Mouse (Mus musculus): ENCODE results near the gene Gm17660. TPM values are rescaled to one million over a fixed set of nuclear protein-coding genes. Genes with fewer than 3 reads are reported as not detected.
"Not testable (repeated sequence)": the region's sequence is repeated elsewhere in the genome, so short reads cannot be mapped to it uniquely, and the experiment has no call there.

Gm17660 gene
- total RNA-seq, 2 experiments from 2014 or later: not detected

DNA sequence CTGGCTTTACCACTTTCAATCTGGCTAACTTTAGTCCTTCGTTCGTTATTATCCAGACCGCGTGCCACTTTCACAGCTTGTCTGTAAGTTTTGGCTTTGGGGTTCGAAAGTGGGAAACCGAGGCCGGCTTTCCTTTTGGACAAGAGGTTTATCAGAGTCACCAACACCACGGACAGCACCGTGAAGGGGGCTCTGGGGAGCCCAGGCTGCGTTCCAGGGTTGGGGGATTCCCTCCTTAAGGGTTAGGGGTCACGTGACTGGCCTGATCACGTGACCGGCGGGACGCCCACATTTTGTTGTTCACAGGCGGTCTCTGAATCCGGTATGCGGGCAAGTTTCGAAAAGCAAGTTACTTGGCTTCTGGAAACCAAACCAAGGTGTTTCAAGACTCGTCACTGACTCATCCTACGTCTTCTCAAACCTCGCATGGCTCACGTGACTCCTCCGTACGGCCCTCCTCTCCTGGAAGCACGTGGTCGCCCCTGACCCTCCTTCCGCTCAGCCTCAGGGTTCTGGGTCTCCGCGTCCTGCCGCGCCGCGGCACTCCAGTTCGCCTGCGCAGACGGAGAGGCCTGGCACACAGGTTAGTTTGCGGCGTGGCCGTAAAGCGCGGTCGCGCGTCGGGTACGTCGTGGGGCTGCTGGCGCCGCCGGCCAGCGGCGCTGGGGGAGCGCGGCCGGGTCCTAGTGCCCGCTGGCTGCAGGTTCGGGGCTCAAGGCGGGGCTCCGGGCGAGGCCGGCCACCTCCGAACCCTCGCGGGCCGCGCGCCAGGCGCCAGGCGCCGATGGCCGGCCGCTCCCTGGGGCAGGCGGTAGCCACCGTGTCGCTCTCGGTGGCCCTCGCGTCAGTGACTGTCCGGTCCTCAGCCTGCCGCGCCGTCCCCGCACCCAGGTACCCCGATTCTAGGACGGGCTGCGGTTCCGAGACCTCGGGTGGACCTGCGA is 30.9 kb downstream of the Gm17660 start, which contains the start of gene Nudt9:
Nudt9 (plus strand) TSS at position 51 of the 944 bp plus-strand sequence.
- DNase-seq (ENCODE audit: low spot score in 2 of 2): peak; percentile 92 to 96

DNA sequence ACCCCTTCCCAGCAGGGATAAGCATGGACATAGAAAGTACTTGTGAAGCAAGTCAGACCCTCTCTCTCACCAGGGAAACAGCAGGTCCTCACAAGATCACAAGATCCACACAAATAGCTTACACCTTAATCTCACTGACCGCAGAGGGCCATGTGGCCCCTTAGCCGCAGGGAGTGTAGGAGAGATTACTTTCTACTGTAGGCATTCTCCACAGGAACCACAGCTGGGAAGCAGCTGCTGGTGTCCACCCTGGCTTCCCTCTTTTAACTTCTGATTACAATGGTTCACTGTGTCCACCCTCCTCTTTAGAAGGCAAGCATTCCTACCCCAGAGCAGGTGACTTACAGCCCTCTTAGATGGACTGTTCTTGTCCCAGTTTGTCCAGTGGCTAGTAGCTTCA is 33.7 kb downstream of the Gm17660 start:
- no peak for DNase-seq (ENCODE audit: low spot score in 2 of 2)

DNA sequence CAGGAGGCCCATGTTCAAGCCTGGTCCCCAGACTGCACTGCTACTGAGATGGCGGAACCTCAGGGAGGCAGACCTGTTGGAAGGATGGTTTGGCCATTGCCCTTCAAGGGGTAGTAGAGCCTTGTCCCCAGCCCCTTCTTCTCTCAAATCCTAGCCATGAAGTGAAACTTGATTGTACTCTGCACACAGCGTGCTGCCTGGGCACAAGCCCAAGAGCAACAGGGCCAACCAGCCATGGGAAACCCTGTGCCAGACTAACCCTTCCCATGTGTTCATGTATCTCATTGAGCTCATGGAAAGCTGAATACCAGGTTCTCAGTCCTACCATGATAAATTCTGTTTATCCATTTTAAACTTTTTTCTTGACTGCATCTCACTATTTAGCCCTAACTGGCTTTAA is 34.5 kb downstream of the Gm17660 start:
- no peak for DNase-seq (ENCODE audit: low spot score in 2 of 2)

DNA sequence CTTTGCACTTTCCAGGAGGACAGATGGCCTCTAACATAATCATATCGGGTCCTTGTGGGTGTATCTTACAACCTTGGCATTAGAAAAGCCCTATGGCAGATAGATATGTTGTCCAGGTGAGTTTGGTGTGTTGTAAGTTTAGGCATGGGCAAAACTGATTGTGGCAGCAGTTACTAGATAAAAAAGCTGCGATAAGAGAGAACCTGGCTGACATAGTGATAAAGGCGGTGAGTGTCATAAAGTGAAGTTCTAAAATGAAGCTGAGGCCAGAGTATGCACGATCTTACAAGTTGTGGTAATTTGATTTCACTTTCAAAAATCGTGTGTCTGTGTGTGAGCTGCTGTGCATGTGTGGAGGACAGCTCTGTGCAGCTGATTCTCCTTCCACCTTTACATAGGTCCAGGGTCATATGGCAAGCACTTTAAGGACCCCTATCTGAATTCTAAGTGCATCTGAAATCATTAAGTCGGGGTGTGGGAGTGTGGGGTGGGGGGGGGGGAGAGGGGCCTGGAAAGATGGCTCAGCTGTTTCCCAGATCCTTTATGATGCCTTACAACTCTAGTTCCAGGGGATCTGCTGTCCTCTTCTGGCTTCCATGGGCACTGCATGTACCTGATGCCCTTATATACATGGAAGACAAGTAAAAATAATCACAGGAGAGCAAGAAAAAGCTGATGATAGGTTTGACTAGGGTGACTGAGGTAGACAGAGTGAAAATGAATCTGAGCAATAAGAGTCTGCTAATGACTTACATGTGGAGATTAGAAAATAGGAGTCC is 38.1 kb downstream of the Gm17660 start:
- no peak for DNase-seq (ENCODE audit: low spot score in 2 of 2)

DNA sequence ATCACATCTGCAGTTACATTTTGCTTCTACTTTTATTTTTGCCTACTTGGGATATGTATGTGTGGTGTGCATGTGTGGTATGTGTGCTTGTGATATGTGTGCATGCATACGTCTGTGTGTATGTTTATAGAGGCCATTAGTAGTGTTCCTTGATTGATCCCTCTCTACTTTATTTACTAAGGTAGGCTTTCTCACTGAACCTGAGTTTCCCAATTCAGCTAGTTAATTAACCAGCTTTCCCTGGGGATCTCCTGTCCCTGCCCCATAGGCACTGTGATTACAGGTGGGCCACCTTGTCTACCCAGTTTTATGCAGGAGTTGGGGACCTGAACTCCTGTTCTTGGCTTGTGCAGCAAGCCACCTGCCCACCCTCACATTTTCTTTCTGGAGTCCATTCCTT is 40.7 kb downstream of the Gm17660 start:
- DNase-seq (ENCODE audit: low spot score in 2 of 2): no peak

DNA sequence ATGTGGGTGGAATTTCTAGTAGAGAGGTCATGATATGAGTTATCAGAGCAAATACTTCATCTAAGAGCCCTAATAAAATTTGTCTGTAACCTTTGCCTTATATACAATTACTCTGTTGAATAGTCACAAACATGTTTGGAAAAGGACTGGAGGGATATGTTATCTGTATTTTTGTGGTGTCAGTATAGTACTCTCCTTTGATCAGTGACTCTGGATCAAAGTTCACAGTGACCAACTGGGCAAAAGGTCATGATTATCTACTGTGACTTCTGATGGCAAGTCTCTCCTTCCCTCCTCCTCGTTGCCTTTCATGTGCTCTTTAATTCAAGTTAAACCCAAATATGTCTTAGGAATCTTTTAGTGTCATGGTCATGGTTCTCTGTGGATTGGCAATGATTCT is 41.6 kb downstream of the Gm17660 start:
- DNase-seq (ENCODE audit: low spot score in 2 of 2): no peak

DNA sequence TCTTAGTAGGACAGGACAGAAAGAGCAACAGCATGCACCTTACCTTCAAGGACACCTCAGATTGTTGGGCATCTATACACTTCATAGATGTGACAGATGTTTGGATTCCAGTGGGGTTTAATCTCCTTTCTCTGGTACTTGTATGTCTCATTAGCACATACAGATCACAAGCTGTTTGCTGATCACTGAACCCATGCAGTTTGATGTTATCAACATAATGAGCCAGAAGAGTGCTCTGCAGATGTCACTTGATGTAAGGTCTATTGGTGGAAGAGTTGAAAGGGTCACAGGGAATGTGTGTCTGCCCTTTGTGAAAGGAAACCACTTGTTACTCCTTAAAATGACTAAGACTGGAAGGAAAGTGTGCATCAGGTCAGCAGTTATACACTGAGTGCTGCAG is 42.3 kb downstream of the Gm17660 start:
- DNase-seq (ENCODE audit: low spot score in 2 of 2): no peak

DNA sequence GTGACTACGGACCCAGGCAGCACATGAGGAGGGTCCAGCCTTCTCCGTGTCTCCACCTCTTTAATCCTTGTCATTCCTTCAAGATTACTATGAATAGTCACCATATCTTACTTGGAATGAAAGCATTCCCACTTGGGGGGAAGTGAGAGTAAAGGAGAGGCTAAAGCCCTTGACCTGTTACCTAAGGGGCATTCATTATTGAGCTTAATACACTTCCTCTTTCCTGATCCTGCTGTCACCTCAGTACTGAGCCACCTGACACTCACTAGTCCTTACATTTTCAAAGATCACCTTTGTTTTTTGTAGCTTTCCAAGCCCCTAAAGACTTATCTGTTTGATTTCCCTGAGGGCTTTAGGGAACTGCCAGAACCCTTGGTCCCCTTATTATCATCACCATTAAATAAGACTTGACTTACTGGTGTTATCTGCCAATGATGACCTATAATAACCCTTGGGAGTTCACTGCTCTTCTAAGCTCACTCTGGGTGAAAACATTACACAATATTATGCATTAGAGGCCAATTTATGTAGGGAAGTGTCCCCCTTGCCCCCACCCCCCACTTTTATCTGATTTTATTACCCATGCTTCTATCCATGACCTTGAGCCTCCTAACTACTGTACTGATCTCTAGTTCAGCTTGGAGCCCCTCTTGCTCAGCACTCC is 44.8 kb downstream of the Gm17660 start:
- no peak for DNase-seq (ENCODE audit: low spot score in 2 of 2)

DNA sequence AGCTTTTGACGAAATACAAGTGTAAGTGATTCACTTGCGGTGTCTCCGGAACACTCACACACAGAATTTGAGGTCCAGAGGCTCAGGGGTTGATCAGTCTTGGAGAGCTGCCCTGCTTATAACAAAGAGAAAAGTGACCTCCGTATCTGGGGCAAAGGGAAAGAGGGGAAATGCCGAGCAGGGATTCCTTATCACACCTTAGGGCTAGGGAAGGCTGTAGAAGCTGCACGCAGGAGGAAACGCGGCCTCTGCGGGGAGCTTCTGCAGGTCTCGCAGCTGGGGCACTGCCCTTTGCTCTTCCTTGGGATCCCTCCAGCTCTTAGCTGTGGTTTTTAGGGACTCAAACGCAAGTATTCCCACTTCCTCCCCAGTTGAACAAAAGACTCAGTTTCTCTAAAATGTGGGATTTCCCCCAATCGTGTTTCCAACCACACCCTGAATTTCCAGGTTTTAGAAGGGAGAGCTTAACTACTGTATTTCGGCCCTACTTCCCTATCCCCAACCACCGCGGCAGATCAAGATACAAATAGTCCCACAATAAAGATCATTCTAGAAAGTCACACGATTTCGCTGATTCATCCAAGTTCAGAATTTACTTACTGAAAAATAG is 52.1 kb downstream of the Gm17660 start:
- no peak for DNase-seq (ENCODE audit: low spot score in 2 of 2)

DNA sequence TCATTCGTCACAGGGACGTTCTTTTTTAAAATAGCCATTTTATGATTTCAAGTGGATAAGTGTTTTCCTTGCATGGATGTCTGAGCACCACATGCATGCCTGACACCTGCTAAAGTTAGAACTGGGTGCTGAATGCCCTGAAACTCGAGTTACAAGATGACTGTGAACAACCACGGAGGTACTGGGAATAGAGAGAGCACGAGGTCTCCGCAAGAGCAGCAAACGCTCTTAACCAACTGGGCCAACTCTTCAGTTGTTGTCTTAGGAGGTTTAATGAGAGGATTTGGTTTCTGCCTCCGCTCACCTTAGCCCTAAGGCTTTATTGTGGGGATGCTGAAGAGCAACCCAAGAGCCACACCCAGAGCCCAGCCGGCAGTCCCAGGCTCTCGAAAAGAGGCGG is 52.6 kb downstream of the Gm17660 start:
- no peak for DNase-seq (ENCODE audit: low spot score in 2 of 2)

DNA sequence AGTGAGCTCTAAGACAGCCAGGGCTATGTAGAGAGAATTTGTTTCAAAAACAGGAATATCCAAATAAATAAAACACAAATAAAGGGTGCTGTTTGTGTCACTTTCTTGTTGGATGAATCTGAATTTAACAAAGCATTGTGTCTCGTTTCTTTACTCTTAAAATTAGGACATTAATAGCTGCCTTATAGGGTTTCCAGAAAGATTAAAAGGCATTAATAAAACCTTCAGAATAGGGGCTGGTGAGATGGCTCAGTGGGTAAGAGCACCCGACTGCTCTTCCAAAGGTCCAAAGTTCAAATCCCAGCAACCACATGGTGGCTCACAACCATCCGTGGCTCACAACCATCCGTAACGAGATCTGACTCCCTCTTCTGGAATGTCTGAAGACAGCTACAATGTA is 53.2 kb downstream of the Gm17660 start:
- not testable (repeated sequence) for DNase-seq (ENCODE audit: low spot score in 2 of 2)

DNA sequence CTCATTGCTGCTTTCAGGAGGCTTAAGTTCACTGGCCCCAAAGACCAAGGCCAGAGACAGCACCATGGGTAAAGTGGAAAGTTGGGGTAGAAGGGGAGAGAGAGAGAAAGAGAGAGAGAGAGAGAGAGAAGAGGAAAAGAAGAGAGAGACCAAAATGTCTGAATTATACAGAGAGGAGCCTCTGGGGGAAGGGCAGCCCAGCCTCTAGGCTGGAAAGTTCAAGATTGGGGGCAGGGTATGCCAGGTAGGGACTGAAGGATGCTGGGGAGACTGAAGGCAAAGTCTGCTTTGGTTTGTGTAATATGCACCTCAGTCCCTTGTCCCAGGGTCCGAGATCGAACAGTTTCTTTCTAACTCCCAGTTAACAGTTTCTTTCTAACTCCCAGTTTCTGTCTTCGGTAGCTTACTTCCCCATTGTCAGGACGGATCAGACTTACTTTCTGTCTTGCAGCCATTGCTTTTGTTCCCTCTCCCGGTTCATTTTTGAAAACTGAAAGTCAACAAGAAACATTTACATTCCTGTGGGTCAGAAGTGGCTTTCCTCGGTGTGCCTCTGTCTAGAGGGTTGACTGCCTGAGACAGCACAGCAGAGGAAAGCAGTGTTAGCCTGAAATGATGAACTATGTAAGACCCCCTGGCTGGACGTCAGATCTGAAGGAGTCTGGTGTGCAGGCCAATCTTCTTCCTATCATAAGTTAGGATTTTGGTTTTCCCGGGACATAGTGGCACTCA is 54.0 kb downstream of the Gm17660 start:
- DNase-seq (ENCODE audit: low spot score in 2 of 2): no peak

DNA sequence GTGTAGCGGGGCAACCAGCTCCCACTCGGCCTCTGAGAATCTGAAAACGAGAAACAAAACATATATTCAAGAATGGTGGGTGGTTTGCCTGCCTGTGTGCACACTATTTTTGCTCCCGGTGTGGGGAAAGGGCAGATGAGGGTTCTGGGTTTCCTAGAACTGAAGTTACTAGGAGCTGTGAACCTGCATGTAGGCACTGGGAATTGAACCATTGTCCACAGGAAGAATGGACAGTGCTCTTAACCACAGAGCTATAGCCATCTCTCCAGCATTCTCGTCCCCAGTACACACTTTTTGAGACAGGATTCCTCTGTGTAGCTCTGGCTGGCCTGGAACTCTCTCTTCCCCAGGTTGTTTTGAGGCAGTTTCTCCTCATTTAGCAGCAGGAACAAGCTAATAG is 54.9 kb downstream of the Gm17660 start:
- no peak for DNase-seq (ENCODE audit: low spot score in 2 of 2)

DNA sequence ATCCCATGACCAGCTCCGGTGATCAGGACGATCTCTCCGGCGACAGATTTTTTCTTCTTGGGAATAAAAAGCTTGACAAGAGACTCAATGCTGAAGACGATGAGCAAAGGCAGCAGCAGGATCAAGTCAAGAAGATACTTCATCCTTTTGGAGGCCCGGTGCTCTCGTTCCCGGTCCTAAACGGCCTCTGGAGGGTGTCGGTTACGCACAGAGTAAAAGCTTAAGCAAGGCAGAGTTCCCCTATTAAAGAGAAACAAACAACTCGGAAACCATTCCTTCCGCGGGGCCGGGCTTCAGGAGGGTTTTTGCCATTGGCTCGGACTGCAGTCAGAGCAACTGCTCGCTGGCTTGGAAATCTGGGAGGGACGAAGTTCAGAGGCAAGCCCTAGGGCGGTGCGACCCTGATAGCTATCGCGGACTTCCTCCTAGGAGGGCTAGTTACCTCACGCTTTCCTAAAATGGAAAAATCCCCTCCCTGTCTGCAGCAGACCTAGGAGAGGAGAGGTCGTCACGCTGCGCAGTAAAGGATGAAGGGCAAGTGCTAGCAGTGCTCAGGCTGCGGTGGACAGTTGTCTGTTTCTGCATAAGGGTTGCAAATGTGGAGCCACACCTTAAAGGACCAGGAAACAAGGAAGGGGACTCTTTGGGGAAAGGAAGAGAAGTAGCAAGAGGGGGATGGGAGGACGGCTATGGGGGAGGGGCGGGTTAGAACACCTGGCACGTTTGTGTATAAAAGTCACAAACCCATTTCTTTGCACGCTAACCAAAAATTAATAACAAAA is 55.6 kb downstream of the Gm17660 start, which contains the start of gene Hsd17b11:
Hsd17b11 (minus strand) TSS at position 323 of the 782 bp plus-strand sequence.
- DNase-seq (ENCODE audit: low spot score in 2 of 2): peak; percentile 60 to 79

Small RNAs within 50 kb of the gene (microRNA-seq; reads per million reads assigned to microRNA genes)
- gene Mir5619: 1.1 reads per million

Other genes with a start within 250 kb of the Gm17660 start
- 10 to 100 TPM; 18.7 to 19.3 TPM for gene Klhl8, start 166.3 kb downstream of the Gm17660 start, total RNA-seq (2021)
- 10 to 100 TPM in 1 of 2 experiments, 1 to 10 TPM in 1; 6.2 to 49.6 TPM for gene Hsd17b13, start 100.2 kb downstream of the Gm17660 start, total RNA-seq (2021)
- 10 to 100 TPM; 67.7 to 72.2 TPM for gene Hsd17b11, start 55.7 kb downstream of the Gm17660 start, total RNA-seq (2021)
- 10 to 100 TPM; 53.2 to 54.8 TPM for gene Nudt9, start 31.3 kb downstream of the Gm17660 start, total RNA-seq (2021)
- 10 to 100 TPM; 83.2 to 85.6 TPM for gene Sparcl1, start 36.1 kb upstream of the Gm17660 start, total RNA-seq (2021)
- not detected for gene Dspp, start 93.1 kb upstream of the Gm17660 start, total RNA-seq (2021)
- gene Dmp1, start 125.0 kb upstream of the Gm17660 start, total RNA-seq (2021): under 1 TPM in 1 of 2 experiments, not detected in 1; 0.11 TPM
- 1 to 10 TPM in 1 of 2 experiments, under 1 TPM in 1; 0.34 to 1.6 TPM for gene Ibsp, start 221.6 kb upstream of the Gm17660 start, total RNA-seq (2021)
- gene Mepe, start 247.7 kb upstream of the Gm17660 start, total RNA-seq (2021): not detected